Mouse (Mus musculus) kidney, embryonic 15.5 days (tissue): ENCODE data around the gene Nmnat2. TPM values are rescaled to one million over a fixed set of nuclear protein-coding genes. Genes with fewer than 3 reads are reported as not detected.

Source experiments
- ATAC-seq: fragments of 200-750 bp; cut with Nextera tagmentation; replicated peaks from 2 replicates; pipeline ENCODE4 v1.8.0; 2017; ENCODE audit warnings: moderate TSS enrichment; ENCODE audit not compliant: low FRiP score
- H3K27ac ChIP-seq: fragments of 300-500 bp; sonication (generic); 2 replicates; pipeline ENCODE4 v1.5.1; 2015; ENCODE audit warnings: mild to moderate bottlenecking, inconsistent platforms
- H3K27me3 ChIP-seq: fragments of 300-500 bp; sonication (generic); 2 replicates; pipeline ENCODE4 v1.6.1; 2015; ENCODE audit warnings: inconsistent platforms
- H3K36me3 ChIP-seq: fragments of 300-500 bp; sonication (generic); 2 replicates; pipeline ENCODE4 v1.6.1; 2015; ENCODE audit warnings: inconsistent platforms
- H3K4me1 ChIP-seq: fragments of 300-500 bp; sonication (generic); 2 replicates; pipeline ENCODE4 v1.6.1; 2015; ENCODE audit warnings: inconsistent platforms
- H3K4me2 ChIP-seq: fragments of 300-500 bp; sonication (generic); 2 replicates; pipeline ENCODE4 v1.6.1; 2015; ENCODE audit warnings: moderate library complexity, mild to moderate bottlenecking, inconsistent platforms
- H3K4me3 ChIP-seq: fragments of 300-500 bp; sonication (generic); replicated peaks from 2 replicates; pipeline ENCODE4 v1.5.1; 2015; ENCODE audit warnings: mild to moderate bottlenecking, inconsistent platforms
- H3K9ac ChIP-seq: fragments of 300-500 bp; sonication (generic); 2 replicates; pipeline ENCODE4 v1.6.1; 2015; ENCODE audit warnings: mild to moderate bottlenecking, inconsistent platforms
- H3K9me3 ChIP-seq: fragments of 300-500 bp; sonication (generic); replicated peaks from 2 replicates; pipeline ENCODE4 v1.6.1; 2016; ENCODE audit warnings: inconsistent platforms
- WGBS: fragments of 180-500 bp; shearing (Covaris S2); methylation state at CpG from one replicate; pipeline ENCODE4 v1.1.7; 2015; ENCODE audit warnings: mixed read lengths; 5-methylcytosine and 5-hydroxymethylcytosine counted together
- polyA plus RNA-seq: library from polyadenylated mRNA; unstranded; fragments of >200 nt; fragmentation: Nextera tagmentation; extraction: Ambion mirVana; gene quantifications from 2 replicates; pipeline ENCODE4 v1.2.1, GENCODE M21; 2015

The Nmnat2 gene
- polyA plus RNA-seq, 1 experiment from 2014 or later = 1.9 TPM

DNA sequence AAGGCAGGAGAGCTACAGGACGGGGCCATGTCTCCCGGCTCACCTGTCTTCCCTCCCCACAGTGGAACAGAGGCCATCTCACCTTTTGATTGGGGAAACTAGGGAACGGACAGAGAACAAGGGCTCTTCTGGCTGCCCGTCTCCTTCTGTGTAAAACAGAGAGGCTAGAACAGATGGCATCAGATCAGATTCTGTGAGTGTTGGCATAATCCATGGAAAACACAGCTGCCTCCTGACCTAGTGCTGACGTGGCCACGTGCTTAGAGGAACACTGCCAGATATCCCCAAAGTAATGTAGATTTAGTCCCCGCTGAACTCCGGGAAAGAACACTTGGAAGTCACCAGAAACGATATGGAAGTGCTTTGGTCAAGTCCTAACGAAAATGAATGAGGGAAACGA, 90.6 kb downstream of the Nmnat2 start:
- H3K4me2 ChIP-seq = no peak overlapping the region
- peaks cover 14% of the 10 kb centered on the region for H3K4me1 ChIP-seq
- peaks cover 11% of the 10 kb centered on the region; the same call in 1 of the 2 replicates for H3K27me3 ChIP-seq
- H3K9me3 ChIP-seq = no peaks in the 10 kb centered on the region
- no peak overlapping the region for H3K27ac ChIP-seq
- no peak overlapping the region for H3K9ac ChIP-seq
- H3K36me3 ChIP-seq = no peaks in the 10 kb centered on the region
- H3K4me3 ChIP-seq = no peak overlapping the region
- ATAC-seq = no peak
- 82% methylated on average over 11 of the region's 11 CpGs for WGBS

DNA sequence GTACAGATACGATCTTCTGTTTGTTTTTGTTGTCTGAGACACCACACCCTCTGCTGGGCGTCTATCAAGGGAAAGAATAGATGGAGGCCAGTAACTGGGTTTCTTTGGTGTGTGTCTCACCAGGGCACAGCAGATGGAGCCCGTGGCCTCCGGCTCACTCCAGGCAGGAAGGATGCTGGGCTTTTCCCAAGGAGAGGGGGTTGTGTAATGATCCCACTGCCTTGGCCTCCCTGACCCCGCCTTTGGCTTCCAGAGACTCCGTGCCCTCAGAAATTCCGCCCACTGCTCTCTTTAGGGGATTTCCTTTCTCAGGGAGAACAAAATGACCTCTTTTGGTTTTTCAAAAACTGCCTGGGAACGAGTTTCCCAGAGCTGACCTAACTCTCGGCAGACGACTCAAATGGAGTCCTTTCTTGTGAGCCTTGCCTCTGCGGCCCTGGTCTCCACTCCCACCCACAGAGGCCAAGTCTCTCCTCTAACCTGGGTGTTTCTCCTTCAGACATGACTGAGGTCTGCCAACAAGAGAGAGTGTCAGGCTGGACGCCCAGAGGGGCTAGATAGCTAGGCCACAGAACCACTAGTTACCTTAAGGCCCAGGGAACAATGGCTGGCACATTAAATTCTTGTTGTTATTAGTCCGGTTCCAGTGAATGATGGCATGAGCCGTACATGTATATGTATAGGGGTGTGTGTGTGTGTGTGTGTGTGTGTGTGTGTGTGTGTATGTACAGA, 93.5 kb downstream of the Nmnat2 start:
- WGBS = 22% methylated on average over 14 of the region's 14 CpGs
- Histone ChIP-seq H3K27me3 (peaks cover 14% of the 10 kb centered on the region; the same call in 1 of the 2 replicates), H3K4me1 (peaks cover 24% of the 10 kb centered on the region), H3K27ac (no peak overlapping the region), H3K9me3 (no peaks in the 10 kb centered on the region), H3K4me2 (no peak overlapping the region), H3K36me3 (no peaks in the 10 kb centered on the region), H3K4me3 (no peak overlapping the region), H3K9ac (no peak overlapping the region)
- ATAC-seq = peak; percentile 76

DNA sequence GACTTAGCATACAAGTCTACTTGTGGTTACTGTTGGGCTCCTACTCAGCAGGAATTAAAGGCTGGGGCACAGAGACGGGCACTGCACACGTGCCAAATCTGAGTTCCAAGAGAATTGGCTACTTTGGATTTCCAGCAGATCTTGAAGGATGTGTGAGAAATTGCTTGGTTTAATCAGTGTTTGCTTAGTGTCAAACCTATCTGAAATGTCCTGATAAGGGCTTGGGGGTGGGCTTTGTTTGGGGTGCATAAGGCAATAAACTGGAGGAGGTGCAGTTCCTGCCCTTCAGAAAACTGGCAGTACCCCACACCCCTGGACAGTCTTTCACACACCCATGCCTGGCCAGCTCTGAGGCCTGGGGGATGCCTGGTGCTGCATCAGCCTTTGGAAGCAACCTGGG, 94.7 kb downstream of the Nmnat2 start:
- H3K4me1 ChIP-seq = peaks cover 34% of the 10 kb centered on the region
- peaks cover 14% of the 10 kb centered on the region; the same call in 1 of the 2 replicates for H3K27me3 ChIP-seq
- WGBS = 81% methylated on average over 2 of the region's 2 CpGs
- no peaks in the 10 kb centered on the region for H3K9me3 ChIP-seq
- H3K9ac ChIP-seq = no peak overlapping the region
- H3K4me2 ChIP-seq = no peak overlapping the region
- H3K4me3 ChIP-seq = no peak overlapping the region
- no peak overlapping the region for H3K27ac ChIP-seq
- H3K36me3 ChIP-seq = no peaks in the 10 kb centered on the region
- no peak for ATAC-seq

DNA sequence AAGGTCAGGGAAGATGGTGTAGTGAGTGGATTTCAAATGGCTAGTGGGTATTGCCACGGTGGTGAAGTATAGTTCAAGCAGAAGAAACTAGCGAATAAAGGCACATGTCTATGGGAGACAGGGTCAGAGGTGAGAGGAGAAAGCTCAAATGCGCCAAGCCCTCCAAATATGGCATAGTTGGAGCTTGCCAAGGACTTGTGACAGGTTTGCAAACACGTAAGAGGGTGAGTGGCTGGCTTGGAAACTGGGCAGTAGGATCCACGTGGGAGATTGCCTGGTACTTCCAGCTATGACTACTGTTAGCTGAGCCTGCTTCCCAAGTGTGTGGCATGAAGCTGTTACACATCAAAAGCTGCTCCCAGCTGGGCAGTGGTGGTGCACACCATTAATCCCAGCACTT, 96.7 kb downstream of the Nmnat2 start:
- 84% methylated on average over 5 of the region's 5 CpGs for WGBS
- no peak for ATAC-seq

DNA sequence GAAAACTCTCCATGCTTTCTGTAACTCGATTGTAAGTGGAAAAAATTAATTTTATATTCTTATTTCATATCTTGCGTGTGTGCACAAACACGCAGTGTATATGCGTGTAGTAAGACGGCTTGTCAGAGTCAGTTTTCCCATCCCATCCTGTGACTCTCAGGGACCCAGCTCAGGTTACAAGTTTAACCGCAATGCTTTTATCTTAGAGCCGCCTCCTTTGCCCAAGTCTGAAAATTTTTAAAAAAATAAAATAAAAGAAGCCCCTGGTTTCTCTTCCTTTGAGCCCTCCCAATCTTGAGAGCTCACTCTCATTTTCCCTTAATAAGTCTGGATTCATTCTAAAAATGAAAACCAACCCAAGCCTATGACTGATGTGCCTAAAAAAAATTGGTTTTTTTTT, 98.8 kb downstream of the Nmnat2 start:
- Histone ChIP-seq H3K4me3 (no peak overlapping the region), H3K4me2 (no peak overlapping the region), H3K9me3 (no peaks in the 10 kb centered on the region), H3K36me3 (no peaks in the 10 kb centered on the region), H3K4me1 (peaks cover 28% of the 10 kb centered on the region), H3K27ac (no peak overlapping the region), H3K27me3 (0 out of 2 replicates have a peak, but pooled peaks cover 3% of the 10 kb centered on the region), H3K9ac (no peak overlapping the region)
- 26% methylated on average over 7 of the region's 7 CpGs for WGBS
- no peak for ATAC-seq

More for the DNA sequence above, 96.7 kb downstream of the Nmnat2 start:
- Histone ChIP-seq H3K9me3 (no peaks in the 10 kb centered on the region), H3K9ac (no peak overlapping the region), H3K36me3 (no peaks in the 10 kb centered on the region), H3K27ac (no peak overlapping the region), H3K4me2 (no peak overlapping the region), H3K27me3 (0 out of 2 replicates have a peak, but pooled peaks cover 3% of the 10 kb centered on the region), H3K4me3 (no peak overlapping the region), H3K4me1 (peaks cover 37% of the 10 kb centered on the region)

DNA sequence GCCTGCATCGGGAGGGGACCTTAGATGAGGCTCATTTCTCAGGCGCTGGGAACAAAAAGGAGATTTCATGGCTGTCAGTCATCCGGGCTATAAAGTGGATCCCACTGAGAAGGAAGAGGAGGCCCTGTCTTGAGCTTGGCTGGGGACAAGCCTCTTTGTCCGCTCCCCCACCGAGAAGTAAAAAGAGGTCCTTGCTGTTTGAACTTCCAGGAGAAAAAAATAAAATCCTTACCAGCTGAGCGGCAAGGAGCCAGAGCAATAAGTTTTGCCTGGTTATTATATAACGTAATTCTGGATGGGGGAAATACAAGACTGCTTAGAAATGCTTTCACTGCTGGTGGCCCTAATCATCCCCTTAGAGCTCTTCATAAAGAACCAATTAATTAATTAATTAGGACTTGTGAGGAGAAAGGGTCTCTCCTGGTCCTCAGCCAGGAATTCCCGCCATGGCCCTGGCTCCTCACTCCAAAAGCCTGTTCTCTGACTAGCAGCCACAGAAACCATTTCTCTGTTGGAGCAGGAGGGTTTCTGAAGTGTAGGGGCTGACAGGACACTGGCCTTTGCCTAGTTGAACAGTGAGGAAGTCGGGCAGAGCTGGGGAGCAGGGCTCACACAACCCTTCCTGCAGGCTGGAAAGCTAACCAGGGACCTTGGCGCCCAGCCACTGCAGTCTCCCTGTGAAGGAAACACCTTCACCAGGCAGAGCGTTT, 99.5 kb downstream of the Nmnat2 start:
- Histone ChIP-seq H3K36me3 (no peaks in the 10 kb centered on the region), H3K9ac (no peak overlapping the region), H3K4me1 (peaks cover 28% of the 10 kb centered on the region), H3K4me3 (no peak overlapping the region), H3K27ac (peak overlapping the region; percentile 54), H3K27me3 (0 out of 2 replicates have a peak, but pooled peaks cover 3% of the 10 kb centered on the region), H3K4me2 (no peak overlapping the region), H3K9me3 (no peaks in the 10 kb centered on the region)
- WGBS = 23% methylated on average over 11 of the region's 11 CpGs
- no peak for ATAC-seq

DNA sequence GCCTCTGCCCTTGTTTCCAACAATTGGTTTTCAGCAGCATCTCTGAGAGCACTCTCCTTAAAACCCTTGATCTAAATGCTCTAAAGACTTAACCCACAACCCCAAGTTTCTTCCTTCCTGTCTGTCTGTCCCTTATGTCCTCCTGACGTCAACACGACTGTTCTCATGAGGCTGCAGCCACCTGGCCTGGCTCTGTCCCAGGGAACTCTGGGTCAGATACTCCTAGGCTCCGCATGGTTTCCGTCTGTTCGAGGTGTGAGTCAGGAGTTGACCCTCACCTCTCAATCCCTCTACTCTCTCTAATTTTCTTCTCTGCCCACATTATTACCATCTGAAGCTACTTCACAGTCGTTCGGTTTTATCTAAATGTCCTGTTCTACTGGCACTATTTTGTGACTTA, 103.5 kb downstream of the Nmnat2 start:
- Histone ChIP-seq H3K4me2 (no peak overlapping the region), H3K27ac (no peak overlapping the region), H3K4me3 (no peak overlapping the region), H3K27me3 (no peaks in the 10 kb centered on the region), H3K9me3 (no peaks in the 10 kb centered on the region), H3K4me1 (peaks cover 20% of the 10 kb centered on the region), H3K9ac (no peak overlapping the region), H3K36me3 (no peaks in the 10 kb centered on the region)
- WGBS = 75% methylated on average over 7 of the region's 7 CpGs
- ATAC-seq = no peak

DNA sequence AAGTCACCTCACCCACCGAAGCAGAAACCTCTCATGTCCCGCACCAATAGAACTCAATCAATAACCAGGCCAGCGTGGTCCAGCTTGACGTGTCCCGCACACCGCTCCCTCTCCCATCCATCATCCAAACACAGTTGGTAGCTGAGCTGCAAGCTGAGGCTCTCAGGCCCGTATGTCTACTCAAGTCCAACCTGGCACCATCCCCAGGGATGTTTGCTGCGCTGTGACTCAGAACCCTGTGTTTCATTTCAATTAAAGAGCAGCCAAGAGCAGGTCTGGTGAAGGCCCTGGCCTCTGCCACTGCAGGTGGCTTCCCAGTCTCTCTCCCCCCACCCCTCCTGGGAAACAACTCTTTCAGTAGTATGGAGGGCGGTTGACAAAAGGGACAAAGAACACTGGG, 104.8 kb downstream of the Nmnat2 start:
- no peaks in the 10 kb centered on the region for H3K9me3 ChIP-seq
- no peaks in the 10 kb centered on the region for H3K27me3 ChIP-seq
- WGBS = 81% methylated on average over 9 of the region's 9 CpGs
- H3K27ac ChIP-seq = no peak overlapping the region
- H3K4me2 ChIP-seq = no peak overlapping the region
- ATAC-seq = no peak
- no peak overlapping the region for H3K9ac ChIP-seq
- H3K4me1 ChIP-seq = peaks cover 9% of the 10 kb centered on the region
- no peak overlapping the region for H3K4me3 ChIP-seq
- no peaks in the 10 kb centered on the region for H3K36me3 ChIP-seq

DNA sequence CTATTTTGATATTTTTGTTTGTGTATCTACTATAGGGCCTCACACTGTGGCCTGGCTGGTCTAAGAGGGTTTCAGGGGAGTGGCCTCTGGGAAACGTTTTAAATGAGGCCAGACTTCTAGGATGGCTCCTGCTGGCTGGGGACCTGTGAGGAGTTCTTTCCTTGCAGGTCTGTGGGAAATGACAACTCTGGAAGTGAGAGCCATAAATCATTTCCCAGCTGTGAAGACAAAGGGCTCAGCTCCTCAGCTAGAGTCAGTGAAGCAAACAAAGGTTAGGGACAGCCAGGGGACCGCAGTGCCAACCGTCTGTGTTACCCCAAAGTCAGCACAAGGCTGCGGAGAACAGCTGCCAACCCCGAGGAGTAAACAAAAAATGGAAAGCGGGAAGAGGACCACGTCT, 107.8 kb downstream of the Nmnat2 start:
- ATAC-seq = 0 out of 2 replicates have a peak, but pooled peaks have one; percentile 55
- Histone ChIP-seq H3K4me3 (no peak overlapping the region), H3K4me1 (peaks cover 13% of the 10 kb centered on the region), H3K9ac (no peak overlapping the region), H3K9me3 (no peaks in the 10 kb centered on the region), H3K27me3 (no peaks in the 10 kb centered on the region), H3K27ac (peak overlapping the region; percentile 15), H3K36me3 (no peaks in the 10 kb centered on the region), H3K4me2 (0 out of 2 replicates have a peak overlapping the region, but pooled peaks have one; percentile 6)
- 21% methylated on average over 7 of the region's 7 CpGs for WGBS

DNA sequence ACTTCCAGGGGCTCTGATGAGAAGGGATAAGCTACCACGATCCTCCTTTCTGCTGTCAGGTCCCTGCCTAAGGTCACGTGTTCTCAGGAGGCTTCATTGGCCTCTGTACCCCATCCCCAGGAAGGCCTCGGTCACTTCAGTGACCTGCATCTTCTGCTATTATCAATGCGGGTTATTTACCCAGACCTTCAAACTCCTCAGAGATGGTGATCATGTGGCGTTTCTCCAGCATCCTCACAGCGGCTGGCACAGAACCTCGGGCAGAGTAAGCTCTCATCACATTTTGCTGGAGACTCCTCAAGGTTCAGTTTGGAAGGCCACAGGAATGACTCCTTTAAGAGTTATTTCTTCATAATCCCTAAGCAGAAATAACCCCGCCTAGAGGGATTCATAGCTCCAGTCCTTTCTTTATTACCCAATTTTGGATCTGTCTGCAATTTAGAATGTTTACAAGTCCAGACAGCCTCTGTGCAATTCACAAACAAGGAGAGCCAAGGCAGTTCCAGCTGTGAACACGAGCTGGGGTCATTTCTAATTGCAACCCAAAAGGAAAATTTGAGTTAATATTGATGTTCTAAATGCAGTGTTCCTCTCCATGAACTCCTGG, 110.1 kb downstream of the Nmnat2 start:
- Histone ChIP-seq H3K4me3 (no peak overlapping the region), H3K9me3 (no peaks in the 10 kb centered on the region), H3K9ac (no peak overlapping the region), H3K36me3 (no peaks in the 10 kb centered on the region), H3K4me1 (peaks cover 13% of the 10 kb centered on the region), H3K4me2 (no peak overlapping the region), H3K27me3 (no peaks in the 10 kb centered on the region), H3K27ac (peak overlapping the region; percentile 78)
- no peak for ATAC-seq
- WGBS = 82% methylated on average over 9 of the region's 9 CpGs

DNA sequence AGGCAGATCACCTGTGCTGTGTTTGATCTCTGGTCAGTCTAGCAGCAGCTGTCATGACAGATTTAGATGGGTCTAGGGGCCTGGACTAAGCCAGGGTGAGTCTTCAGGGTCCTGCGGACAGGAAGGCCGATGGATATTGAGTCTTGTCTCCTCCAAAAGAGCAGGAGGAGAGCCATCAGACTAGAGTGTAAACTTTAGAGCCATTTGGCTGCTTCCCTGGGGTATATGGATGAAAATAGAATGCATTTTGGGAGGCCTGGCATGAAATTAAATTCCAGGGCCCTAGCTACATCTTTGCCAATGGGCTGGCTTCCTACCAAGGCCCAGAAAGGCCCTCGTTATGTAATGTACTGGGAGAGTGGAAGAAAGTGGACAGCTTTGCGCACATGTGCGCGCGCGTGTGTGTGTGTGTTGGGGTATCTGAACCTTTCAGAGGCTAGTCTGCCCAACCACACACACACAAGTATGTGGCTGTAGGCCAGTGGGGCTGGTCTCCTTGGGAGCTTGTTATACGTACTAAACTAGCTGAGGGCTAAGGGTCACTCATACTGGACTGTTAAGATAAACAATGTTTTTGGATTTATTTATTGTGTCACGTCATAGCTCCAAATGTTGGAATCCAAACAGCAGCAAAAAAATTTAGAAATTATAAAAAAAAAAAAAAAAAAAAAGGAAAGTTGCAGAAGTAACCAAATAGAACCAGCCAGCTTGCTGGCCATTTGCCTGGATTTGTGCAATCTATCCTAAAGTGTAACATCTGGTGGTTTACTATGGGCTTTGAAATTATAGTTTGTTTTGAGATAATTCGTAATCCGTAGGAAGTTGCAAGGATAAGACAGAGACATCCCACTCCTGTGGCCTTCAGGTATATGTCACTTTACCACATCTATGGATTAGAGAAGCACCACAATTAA, 110.9 kb downstream of the Nmnat2 start:
- no peak overlapping the region for H3K9ac ChIP-seq
- H3K4me1 ChIP-seq = peaks cover 13% of the 10 kb centered on the region
- H3K4me2 ChIP-seq = no peak overlapping the region
- 68% methylated on average over 12 of the region's 12 CpGs for WGBS
- no peaks in the 10 kb centered on the region for H3K9me3 ChIP-seq
- 0 out of 2 replicates have a peak, but pooled peaks cover 2% of the 10 kb centered on the region for H3K27me3 ChIP-seq
- no peaks in the 10 kb centered on the region for H3K36me3 ChIP-seq
- H3K27ac ChIP-seq = peak overlapping the region; percentile 78
- peak; percentile 72; the same call in 1 of the 2 replicates for ATAC-seq
- no peak overlapping the region for H3K4me3 ChIP-seq
